Mouse (Mus musculus) kidney, adult 2 months (tissue): ENCODE results near the gene Dph5. TPM values are rescaled to one million over a fixed set of nuclear protein-coding genes. Genes with fewer than 3 reads are reported as not detected.
"Not testable (repeated sequence)": the region's sequence is repeated elsewhere in the genome, so short reads cannot be mapped to it uniquely, and the experiment has no call there.

Source experiments
- DNase-seq: peaks from one replicate; pipeline ENCODE4 v3.0.0; 2021
- H3K27ac ChIP-seq: fragments of 200-500 bp; 2 replicates; pipeline ENCODE4 v1.5.1; 2012; ENCODE audit warnings: low read depth, low read length, control low read depth, inconsistent platforms; ENCODE audit not compliant: insufficient read depth
- H3K27me3 ChIP-seq: fragments of 200-500 bp; replicated peaks from 2 replicates; pipeline ENCODE4 v1.6.1; 2012; ENCODE audit warnings: mild to moderate bottlenecking, moderate library complexity, low read length, inconsistent platforms; ENCODE audit not compliant: control insufficient read depth, insufficient read depth
- H3K36me3 ChIP-seq: fragments of 200-500 bp; 2 replicates; pipeline ENCODE4 v1.6.1; 2012; ENCODE audit warnings: mild to moderate bottlenecking, moderate library complexity, low read length, inconsistent platforms; ENCODE audit not compliant: control insufficient read depth, insufficient read depth
- H3K4me1 ChIP-seq: fragments of 200-500 bp; 2 replicates; pipeline ENCODE4 v1.6.1; 2011; ENCODE audit warnings: low read length; ENCODE audit not compliant: control insufficient read depth, insufficient read depth
- H3K4me3 ChIP-seq: fragments of 200-500 bp; 2 replicates; pipeline ENCODE4 v1.5.1; 2011; ENCODE audit warnings: mild to moderate bottlenecking, low read depth, low read length, control low read depth; ENCODE audit not compliant: insufficient read depth
- CTCF ChIP-seq: fragments of 200-500 bp; conservative IDR thresholded peaks from 2 replicates; pipeline ENCODE4 v1.5.1; 2011; ENCODE audit warnings: low read depth, mild to moderate bottlenecking, control low read depth, low read length, moderate library complexity, mixed read lengths; ENCODE audit not compliant: insufficient read depth, insufficient read length
- POLR2A ChIP-seq: fragments of 200-500 bp; IDR thresholded peaks from one replicate; pipeline ENCODE4 v1.6.1; 2011; ENCODE audit warnings: low read depth, low read length, control low read depth
- WGBS: fragments of 180-500 bp; shearing (Covaris S2); methylation state at CpG from one replicate; pipeline ENCODE4 v1.1.7; 2018; 5-methylcytosine and 5-hydroxymethylcytosine counted together
- polyA plus RNA-seq: library from polyadenylated mRNA; depleted of rRNA; stranded (reverse); fragments of >200 nt; gene quantifications from 2 replicates; pipeline ENCODE4 v1.2.3, GENCODE M21; 2012

Dph5 gene
- polyA plus RNA-seq, 1 experiment, result 6.1 TPM

- no peak for DNase-seq
- TF ChIP-seq CTCF, result no peak
- TF ChIP-seq POLR2A, result no peak
- no peaks in the 10 kb centered on the region for H3K27me3 ChIP-seq
- H3K4me3 ChIP-seq, result no peak overlapping the region
- H3K4me1 ChIP-seq, result no peaks in the 10 kb centered on the region
- no peak overlapping the region for H3K27ac ChIP-seq
- 59% methylated on average over 4 of the region's 4 CpGs for WGBS
- no peaks in the 10 kb centered on the region for H3K36me3 ChIP-seq
Observed at GRCm38 (mm10) chr3:115850946-115851345, 36.7 kb upstream of the Dph5 start.

DNA sequence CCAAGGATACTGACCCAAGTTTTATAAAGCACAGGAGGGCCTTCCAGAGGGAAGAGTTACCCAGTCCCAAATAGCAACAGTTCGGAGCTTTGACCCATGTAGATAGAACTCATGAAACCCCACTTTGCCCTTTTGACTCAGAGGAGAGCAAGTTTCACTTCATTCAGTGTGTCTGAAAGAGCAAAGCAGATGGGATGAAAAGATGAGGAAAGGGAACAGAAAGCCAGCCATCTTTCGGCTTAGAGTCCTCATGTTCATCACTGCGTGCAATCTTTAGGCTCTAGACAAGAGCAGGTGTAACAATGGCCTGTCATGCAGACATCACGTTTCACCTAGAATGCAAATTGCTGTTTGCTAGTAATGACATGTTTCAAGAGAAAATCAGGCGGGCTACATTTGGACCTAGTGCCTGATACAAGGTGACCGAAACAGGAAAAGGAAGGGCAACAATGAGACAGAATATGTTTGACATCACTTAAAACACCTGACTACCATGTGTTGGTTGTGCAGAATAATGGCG is 32.9 kb upstream of the Dph5 start:
- Histone ChIP-seq H3K36me3 (no peaks in the 10 kb centered on the region), H3K4me3 (no peak overlapping the region), H3K4me1 (no peaks in the 10 kb centered on the region), H3K27me3 (no peaks in the 10 kb centered on the region), H3K27ac (no peak overlapping the region)
- no peak for DNase-seq
- TF ChIP-seq CTCF, result no peak
- TF ChIP-seq POLR2A, result no peak
- WGBS, result 92% methylated on average over 7 of the region's 7 CpGs

GRCm38 (mm10) chr3:115855576-115855975 is 32.1 kb upstream of the Dph5 start:
- 65% methylated on average over 10 of the region's 10 CpGs for WGBS
- no peak overlapping the region for H3K4me3 ChIP-seq
- no peaks in the 10 kb centered on the region for H3K27me3 ChIP-seq
- no peak for DNase-seq
- no peaks in the 10 kb centered on the region for H3K4me1 ChIP-seq
- TF ChIP-seq POLR2A (no peak), CTCF (no peak)
- no peak overlapping the region for H3K27ac ChIP-seq
- H3K36me3 ChIP-seq, result no peaks in the 10 kb centered on the region

DNA sequence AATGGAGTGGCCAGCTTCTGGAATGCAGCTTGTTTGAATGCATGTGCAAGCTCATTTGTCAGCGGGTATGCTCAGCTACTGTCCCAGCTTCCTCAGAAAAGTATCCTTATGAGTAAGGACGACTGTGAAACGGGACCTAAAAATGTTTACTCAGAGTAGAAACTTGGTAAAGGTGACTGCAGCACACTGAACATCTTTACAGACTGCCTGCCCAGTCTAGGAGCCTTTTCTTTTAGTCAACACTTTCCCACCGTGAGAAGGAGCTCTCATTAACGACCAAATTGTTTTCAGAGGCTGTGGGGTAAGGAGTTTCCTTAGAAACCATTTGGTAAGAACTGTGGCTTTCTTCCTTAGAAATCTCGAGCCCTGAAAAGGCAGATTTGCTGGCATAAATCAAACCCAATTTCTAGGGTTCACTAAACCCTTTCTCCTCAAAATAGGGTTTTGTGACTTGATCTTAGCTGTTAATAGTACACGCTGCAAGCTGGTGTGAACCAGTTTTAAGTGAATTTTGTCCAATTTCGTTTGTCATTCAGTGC is 31.1 kb upstream of the Dph5 start:
- no peaks in the 10 kb centered on the region for H3K4me1 ChIP-seq
- no peaks in the 10 kb centered on the region for H3K36me3 ChIP-seq
- H3K4me3 ChIP-seq, result no peak overlapping the region
- no peak for DNase-seq
- H3K27ac ChIP-seq, result no peak overlapping the region
- no peaks in the 10 kb centered on the region for H3K27me3 ChIP-seq
- TF ChIP-seq POLR2A (no peak), CTCF (no peak)
- WGBS, result 29% methylated on average over 8 of the region's 8 CpGs

- no peak for TF ChIP-seq CTCF
- no peak for TF ChIP-seq POLR2A
- no peaks in the 10 kb centered on the region for H3K4me1 ChIP-seq
- H3K4me3 ChIP-seq, result no peak overlapping the region
- no peak for DNase-seq
- 94% methylated on average over 10 of the region's 10 CpGs for WGBS
- H3K27ac ChIP-seq, result no peak overlapping the region
- no peaks in the 10 kb centered on the region for H3K27me3 ChIP-seq
- no peaks in the 10 kb centered on the region for H3K36me3 ChIP-seq
Observed at GRCm38 (mm10) chr3:115857436-115857835, 30.2 kb upstream of the Dph5 start.

DNA sequence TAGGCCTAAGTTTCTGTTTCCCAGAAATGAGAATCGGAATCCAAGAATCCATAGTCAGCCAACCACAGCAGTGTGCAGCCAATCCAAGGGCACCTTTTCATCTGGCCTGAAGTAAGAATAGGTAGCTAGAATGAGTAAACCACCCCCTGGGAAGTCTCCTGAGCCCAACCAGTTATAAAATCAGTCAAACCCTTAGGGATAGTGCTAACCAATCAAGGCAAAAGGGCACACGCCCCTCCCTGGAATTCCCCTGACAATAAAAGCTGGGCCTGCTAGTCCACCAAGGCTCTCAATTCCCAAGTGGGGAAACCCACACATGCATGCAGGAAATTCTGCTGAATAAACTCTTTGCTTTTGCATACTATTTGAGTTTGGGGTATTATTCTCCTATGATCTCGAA is 28.8 kb upstream of the Dph5 start:
- Histone ChIP-seq H3K36me3 (no peaks in the 10 kb centered on the region), H3K27ac (no peak overlapping the region), H3K27me3 (no peaks in the 10 kb centered on the region), H3K4me1 (no peaks in the 10 kb centered on the region), H3K4me3 (no peak overlapping the region)
- DNase-seq, result no peak
- whole genome bisulfite sequencing, result 69% methylated on average over 3 of the region's 3 CpGs
- TF ChIP-seq CTCF (no peak), POLR2A (no peak)

DNA sequence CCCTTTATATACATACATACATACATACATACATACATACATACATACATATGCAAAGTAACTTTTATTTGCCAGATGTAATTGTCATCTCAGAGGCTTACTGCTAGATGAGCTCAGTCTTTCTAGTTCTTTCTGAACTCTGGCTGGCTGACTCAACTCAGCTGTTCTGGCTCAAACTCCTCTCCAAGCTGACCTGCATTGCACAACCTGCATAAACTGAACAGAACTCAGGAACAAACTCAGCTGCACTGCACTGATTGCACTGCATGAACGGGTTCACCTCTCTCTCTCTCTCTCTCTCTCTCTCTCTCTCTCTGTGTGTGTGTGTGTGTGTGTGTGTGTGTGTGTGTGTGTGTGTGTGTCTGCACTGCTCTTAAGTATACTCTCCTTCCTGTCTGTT is 26.9 kb upstream of the Dph5 start:
- H3K4me1 ChIP-seq, H3K4me3 ChIP-seq, H3K36me3 ChIP-seq, DNase-seq, H3K27me3 ChIP-seq, H3K27ac ChIP-seq: not testable (repeated sequence)
- 64% methylated on average over 1 of the region's 1 CpGs for WGBS
